8 mouse cellular contexts compared by ENCODE assay signal in the genomic region with DNA sequence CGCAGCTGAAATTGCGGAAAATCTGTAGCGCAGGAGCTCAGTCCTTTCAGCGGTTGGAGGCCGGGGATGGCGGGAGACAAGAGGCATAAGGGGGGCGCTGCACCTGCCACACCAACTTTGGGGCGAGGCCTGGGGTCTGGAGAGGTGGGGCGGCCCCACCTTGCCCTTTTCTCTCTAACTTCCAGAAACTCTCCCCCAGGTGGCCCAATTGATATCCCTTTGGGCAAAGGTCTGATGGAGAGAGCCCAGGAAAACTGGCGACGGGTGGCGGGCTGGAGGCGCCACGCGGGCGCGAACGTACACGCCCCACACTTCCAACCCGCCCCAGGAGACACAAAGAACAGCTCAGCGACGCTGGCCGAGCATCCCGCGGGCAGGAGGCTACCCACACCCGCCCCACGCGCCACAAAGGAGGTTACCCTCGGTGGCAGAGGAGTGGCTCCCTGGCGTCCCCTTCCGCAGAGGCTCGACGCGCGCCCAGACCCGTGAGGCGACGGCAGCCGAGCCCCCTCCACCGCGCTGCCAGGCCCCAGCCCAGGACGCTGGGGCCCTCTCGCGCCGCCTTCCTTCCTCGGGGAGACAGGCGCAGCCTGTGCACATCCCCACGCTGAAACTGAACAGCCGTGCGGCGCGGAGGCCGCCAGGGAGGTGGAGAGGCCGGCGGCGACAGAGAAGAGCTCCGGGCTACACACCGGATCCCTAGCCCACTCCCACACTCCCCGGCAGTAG. TPM values are rescaled to one million over a fixed set of nuclear protein-coding genes. Genes with fewer than 3 reads are reported as not detected.
DNase-seq lines count a peak whose midpoint lies in the region; ATAC-seq and TF ChIP-seq lines count a peak whose summit lies in the region.

No protein-coding gene starts in this region.

- 0 out of 2 replicates have a peak, but pooled peaks have one; percentile 11 for ATAC-seq in hindbrain, embryonic 12.5 days (ENCODE audit: low FRiP score)
- ATAC-seq in limb, embryonic 14.5 days (ENCODE audit: low FRiP score, low read depth): no peak

- H3K27ac ChIP-seq in embryonic facial prominence, embryonic 10.5 days (replicated peaks): peak overlapping the region; percentile 62
- H3K27ac ChIP-seq in hindbrain, embryonic 12.5 days: 0 out of 2 replicates have a peak overlapping the region, but pooled peaks have one; percentile 14
- H3K27ac ChIP-seq in limb, embryonic 14.5 days (replicated peaks; ENCODE audit: low read depth, low read length): no peak overlapping the region

- H3K4me3 ChIP-seq in embryonic facial prominence, embryonic 10.5 days: peak overlapping the region; percentile 54
- peak overlapping the region; percentile 41 for H3K4me3 ChIP-seq in hindbrain, embryonic 12.5 days
- peak overlapping the region; percentile 35 for H3K4me3 ChIP-seq in limb, embryonic 14.5 days (replicated peaks; ENCODE audit: low read length)

- H3K4me2 ChIP-seq in hindbrain, embryonic 12.5 days (replicated peaks): peak overlapping the region; percentile 66
- peak overlapping the region; percentile 79 for H3K4me2 ChIP-seq in limb, embryonic 14.5 days (replicated peaks; ENCODE audit: low read depth, low read length, severe bottlenecking)

- WGBS in embryonic facial prominence, embryonic 10.5 days: 3% methylated on average over 59 of the region's 59 CpGs
- WGBS in hindbrain, embryonic 12.5 days: 3% methylated on average over 59 of the region's 59 CpGs
- WGBS in limb, embryonic 14.5 days: 6% methylated on average over 46 of the region's 59 CpGs

- peaks cover 39% of the 10 kb centered on the region for H3K4me1 ChIP-seq in embryonic facial prominence, embryonic 10.5 days
- peaks cover 29% of the 10 kb centered on the region for H3K4me1 ChIP-seq in hindbrain, embryonic 12.5 days
- peaks cover 22% of the 10 kb centered on the region for H3K4me1 ChIP-seq in limb, embryonic 14.5 days (ENCODE audit: control insufficient read depth, insufficient read depth, low read length)

- H3K9me3 ChIP-seq in embryonic facial prominence, embryonic 10.5 days: no peaks in the 10 kb centered on the region
- H3K9me3 ChIP-seq in hindbrain, embryonic 12.5 days (replicated peaks): no peaks in the 10 kb centered on the region
- H3K9me3 ChIP-seq in limb, embryonic 14.5 days (ENCODE audit: control insufficient read depth, low read length): no peaks in the 10 kb centered on the region

- H3K27me3 ChIP-seq in embryonic facial prominence, embryonic 10.5 days (replicated peaks; ENCODE audit: low read depth, poor library complexity, severe bottlenecking): peaks cover 50% of the 10 kb centered on the region
- H3K27me3 ChIP-seq in hindbrain, embryonic 12.5 days: peaks cover 29% of the 10 kb centered on the region
- H3K27me3 ChIP-seq in limb, embryonic 14.5 days (ENCODE audit: control insufficient read depth, insufficient read depth, low read length): peaks cover 16% of the 10 kb centered on the region; the same call in 1 of the 2 replicates

- H3K9ac ChIP-seq in hindbrain, embryonic 12.5 days: peak overlapping the region; percentile 65
- H3K9ac ChIP-seq in limb, embryonic 14.5 days (ENCODE audit: low read depth, low read length, severe bottlenecking): peak overlapping the region; percentile 44

- peaks cover 19% of the 10 kb centered on the region for H3K36me3 ChIP-seq in embryonic facial prominence, embryonic 10.5 days (replicated peaks)
- H3K36me3 ChIP-seq in hindbrain, embryonic 12.5 days: peaks cover 7% of the 10 kb centered on the region; the same call in 1 of the 2 replicates
- peaks cover 4% of the 10 kb centered on the region; the same call in 1 of the 2 replicates for H3K36me3 ChIP-seq in limb, embryonic 14.5 days (ENCODE audit: control insufficient read depth, insufficient read depth, low read length)

- peak; percentile 26 for DNase-seq in gastrocnemius, postnatal 10 days
- DNase-seq in gastrocnemius, adult 8-10 months (ENCODE audit: low spot score in 2 of 2): no peak
- DNase-seq in R1 (ENCODE audit: low read depth, low spot score): peak; percentile 44
- DNase-seq in embryonic facial prominence, embryonic 10.5 days (ENCODE audit: low spot score): peak; percentile 47
- DNase-seq in limb, embryonic 14.5 days (ENCODE audit: low spot score): no peak
- DNase-seq in natural killer cell, adult 2 months (ENCODE audit: low spot score in 2 of 2): peak; percentile 75 to 77
- DNase-seq in thymus, postnatal 4 days: peak; percentile 77

- no peak for TF ChIP-seq POLR2A in limb, embryonic 14.5 days (IDR thresholded peaks at IDR 0.05; ENCODE audit: borderline replicate concordance, extremely low read depth, insufficient read depth, insufficient read length)

RNA-seq across cellular contexts. Expression of gene Kdm2b, which starts 37.5 kb away (rescaled TPM):
- total RNA-seq in gastrocnemius, postnatal 10 days (2021): 10 to 100 TPM; 18.4 to 23.8 TPM
- total RNA-seq in gastrocnemius, adult 8-10 months (2022): 10 to 100 TPM; 11.1 to 15.6 (median 13.1) TPM
- polyA plus RNA-seq in embryonic facial prominence, embryonic 10.5 days (2016; fragmentation: Nextera tagmentation; extraction: Ambion mirVana): 88.1 and 92.1 TPM in 2 replicates
- polyA plus RNA-seq in hindbrain, embryonic 12.5 days (2016; fragmentation: Nextera tagmentation; extraction: Ambion mirVana): 112 and 115 TPM in 2 replicates
- polyA plus RNA-seq in limb, embryonic 14.5 days (2012; rRNA removed): 40.9 and 45.8 TPM in 2 replicates
- polyA plus RNA-seq in limb, embryonic 14.5 days (2014; fragmentation: Nextera tagmentation; extraction: Ambion mirVana): 37.0 and 41.7 TPM in 2 replicates

Comparison
In these comparisons a context has a peak if more than half of its experiments do, and no peak if none do; other contexts are left out.
1. DNase-seq: peak in gastrocnemius, postnatal 10 days (single experiment), R1 (single experiment), embryonic facial prominence, embryonic 10.5 days (single experiment), natural killer cell, adult 2 months (2 of 2) and thymus, postnatal 4 days (single experiment); none in gastrocnemius, adult 8-10 months (0 of 2) and limb, embryonic 14.5 days (single experiment).
2. Peak in every context shown above with its lines, with median percentiles within 50 percentile points of each other: H3K4me3 ChIP-seq.